Mouse (Mus musculus): ENCODE measurements around the gene Cpeb1. TPM values are rescaled to one million over a fixed set of nuclear protein-coding genes. Genes with fewer than 3 reads are reported as not detected.

Cpeb1 gene
- total RNA-seq, 2 experiments from 2014 or later: 8.5 to 11.5 TPM

DNA sequence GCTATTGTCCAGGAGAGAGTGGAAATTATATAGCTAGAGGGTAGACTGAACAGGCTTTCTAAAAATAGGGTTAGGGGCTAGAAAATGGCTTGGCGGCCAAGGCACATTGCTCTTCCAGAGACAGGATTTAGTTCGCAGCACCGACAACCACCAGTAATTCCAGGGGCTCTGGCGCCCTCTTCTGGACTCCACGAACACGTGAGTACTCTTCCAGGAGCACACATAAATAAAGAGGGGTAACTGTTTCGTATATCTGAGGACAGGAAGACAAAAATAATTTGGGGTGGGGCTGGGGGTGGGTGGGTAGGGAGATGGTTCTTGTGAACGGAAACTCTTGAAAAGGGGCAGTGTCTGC lies 118.9 kb downstream of the Cpeb1 start:
- peak; percentile 59 for DNase-seq
- intact Hi-C loops (cut with DNase I; ENCODE audit: low total_unique reads): loop anchor here (5.0 to 10.0 kb wide), 2 partner anchors 129 to 452 kb away; no protein-coding TSS in a partner anchor

DNA sequence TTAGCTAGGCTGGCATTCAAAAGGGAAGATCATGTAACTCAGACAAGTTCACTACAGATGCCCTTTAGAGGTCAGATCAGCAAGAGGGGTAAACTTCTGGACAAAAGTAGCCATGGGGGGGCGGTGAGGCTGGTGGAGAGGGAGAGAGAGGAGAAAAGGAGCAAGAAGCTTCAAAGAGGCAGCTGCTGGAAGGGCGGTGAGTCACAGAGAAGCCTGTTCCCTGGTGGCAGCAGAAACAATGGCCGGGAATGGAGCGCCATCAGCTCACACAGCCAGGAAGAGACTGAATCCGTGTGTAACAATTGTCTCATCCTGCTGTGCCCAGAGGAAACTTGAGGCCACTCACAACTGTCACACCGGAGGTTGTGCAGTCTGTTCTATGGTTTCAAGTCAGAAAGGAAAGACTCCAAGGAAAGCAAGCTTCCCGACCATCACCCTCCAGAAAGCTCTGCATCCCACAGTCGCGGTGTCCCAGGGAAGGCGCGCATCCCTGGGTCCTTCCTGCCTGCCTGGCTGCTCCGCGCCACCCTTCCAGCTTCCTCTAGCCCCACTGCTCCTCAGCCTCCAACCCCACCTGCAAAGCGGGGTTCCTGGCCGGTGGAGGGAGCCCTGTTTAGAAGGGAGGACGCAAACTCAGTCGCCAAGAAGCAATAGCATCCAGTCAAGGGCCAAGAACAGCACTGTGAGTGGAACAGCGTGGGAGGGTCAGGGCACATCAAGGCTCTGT lies 119.4 kb downstream of the Cpeb1 start:
- intact Hi-C loops (cut with DNase I; ENCODE audit: low total_unique reads): loop anchor here (5.0 to 10.0 kb wide), 2 partner anchors 129 to 451 kb away; no protein-coding TSS in a partner anchor
- peak; percentile 43 for DNase-seq

DNA sequence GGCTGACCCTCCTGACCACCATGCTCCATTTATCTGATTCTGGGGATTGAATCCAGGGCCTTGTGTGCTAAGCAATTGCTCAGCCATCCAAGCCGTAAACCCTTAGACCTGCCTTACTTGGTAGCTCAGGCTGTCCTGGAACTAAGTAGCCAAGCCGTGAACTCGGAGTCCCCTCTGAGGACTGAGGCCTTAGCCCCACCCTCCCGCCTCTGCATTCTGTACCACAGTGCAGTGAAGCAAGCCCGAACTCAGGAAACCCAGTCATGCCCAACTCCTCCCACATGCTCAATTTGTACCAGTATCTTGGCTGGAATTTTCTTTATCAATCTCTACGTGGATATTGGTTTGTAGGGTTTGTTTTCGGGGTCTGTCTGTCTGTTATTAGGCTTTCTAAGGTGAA lies 123.4 kb downstream of the Cpeb1 start:
- intact Hi-C loops (cut with DNase I; ENCODE audit: low total_unique reads): loop anchor here (2.0 to 10.0 kb wide), 2 partner anchors 163 to 447 kb away; no protein-coding TSS in a partner anchor
- DNase-seq: no peak

DNA sequence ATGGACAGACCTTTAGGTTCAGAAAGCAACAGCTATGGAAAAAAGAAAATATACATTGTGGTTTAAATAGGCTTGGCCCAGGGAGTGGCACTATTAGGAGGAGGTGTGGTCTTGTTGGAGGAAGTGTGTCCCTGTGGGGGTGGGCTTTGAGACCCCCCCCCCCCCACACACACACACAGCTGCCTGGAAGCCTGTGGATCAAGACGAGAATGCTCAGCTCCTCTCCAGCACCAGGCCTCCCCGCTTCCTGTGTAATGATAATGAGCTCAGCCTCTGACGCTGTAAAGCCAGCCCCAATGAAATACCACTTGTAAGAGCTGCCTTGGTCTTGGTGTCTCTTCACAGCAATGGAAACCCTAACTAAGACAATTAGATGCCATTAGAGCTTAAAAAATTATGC lies 124.5 kb downstream of the Cpeb1 start:
- intact Hi-C loops (cut with DNase I; ENCODE audit: low total_unique reads): loop anchor here (10.0 kb wide), 1 partner anchor 446 kb away; no protein-coding TSS in a partner anchor
- no peak for DNase-seq

DNA sequence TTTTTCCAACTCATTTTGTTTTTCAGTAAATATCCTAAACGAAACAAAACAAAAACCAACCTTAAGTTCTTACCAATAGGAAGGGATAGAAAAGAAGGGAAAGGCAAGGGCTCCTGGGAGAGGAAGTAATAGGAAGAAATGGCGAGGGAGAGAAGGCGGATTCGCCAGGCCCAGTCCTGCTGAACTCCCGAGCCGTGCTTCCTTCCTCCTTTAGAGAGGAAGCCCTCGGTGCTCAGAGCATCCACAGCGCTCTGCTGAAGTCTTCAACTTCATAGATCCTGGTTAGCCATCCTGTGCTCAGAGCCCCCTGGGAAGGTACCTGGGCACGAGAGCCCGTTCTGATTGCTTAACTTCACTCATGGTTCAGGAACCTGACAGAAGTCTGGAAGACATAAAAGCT lies 127.6 kb downstream of the Cpeb1 start:
- no peak for DNase-seq
- intact Hi-C loops (cut with DNase I; ENCODE audit: low total_unique reads): no loop called here

DNA sequence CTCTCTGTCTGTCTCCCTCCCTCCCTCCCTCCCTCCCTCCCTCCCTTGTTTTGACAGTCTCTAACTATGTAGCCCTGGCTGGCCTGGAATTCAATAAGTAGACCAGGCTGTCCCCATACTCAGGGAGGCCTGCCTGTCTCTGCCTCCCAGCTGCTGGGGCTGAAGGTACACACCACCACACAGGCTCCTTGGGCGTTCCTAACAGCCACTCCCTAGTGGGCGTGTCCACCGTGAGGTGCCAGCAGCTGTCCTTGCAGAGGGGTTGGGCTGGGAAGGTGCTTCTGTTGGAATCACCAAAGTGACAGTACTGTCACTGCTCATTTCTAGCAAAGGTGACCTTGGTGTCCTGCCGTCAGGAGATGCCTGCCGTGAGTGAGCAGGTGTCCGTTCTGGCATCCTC lies 128.4 kb downstream of the Cpeb1 start:
- intact Hi-C loops (cut with DNase I; ENCODE audit: low total_unique reads): no loop called here
- DNase-seq: no peak

DNA sequence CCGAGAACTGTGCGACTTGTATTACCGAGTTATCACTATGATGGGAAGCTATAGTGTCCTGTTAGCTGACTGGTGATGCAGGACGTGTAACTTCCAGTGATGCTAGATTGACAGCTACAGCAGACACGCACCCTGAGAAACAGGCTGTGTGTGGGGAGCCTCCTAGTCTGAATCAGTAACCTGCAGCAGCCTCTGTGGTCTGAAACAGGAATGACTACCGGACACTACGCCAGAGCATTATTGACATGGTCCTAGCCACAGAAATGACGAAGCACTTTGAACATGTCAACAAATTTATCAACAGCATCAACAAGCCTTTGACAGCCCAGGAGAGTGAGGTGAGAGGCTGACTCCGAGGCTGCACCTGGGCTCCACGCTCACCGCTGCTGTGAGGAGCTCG lies 129.2 kb downstream of the Cpeb1 start:
- no peak for DNase-seq
- intact Hi-C loops (cut with DNase I; ENCODE audit: low total_unique reads): no loop called here

DNA sequence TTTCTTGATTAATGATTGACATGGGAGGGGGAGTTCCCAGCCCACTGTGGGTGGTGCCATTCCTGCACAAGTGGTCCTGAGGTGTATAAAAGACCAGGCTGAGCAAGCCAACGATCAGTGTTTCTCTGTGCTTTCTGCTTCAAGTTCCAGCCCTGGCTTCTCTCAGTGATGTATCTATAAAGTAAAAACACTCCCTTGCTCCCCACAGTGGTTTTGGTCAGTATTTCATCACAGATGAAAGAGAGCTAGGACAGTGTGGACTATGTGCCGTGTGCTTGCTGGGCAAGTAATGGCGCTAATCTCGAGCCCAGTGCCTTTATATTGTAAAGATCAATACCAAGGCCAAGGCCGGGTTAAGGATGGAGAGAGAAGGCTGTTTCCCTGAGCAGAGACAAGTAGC lies 133.5 kb downstream of the Cpeb1 start:
- DNase-seq: no peak
- intact Hi-C loops (cut with DNase I; ENCODE audit: low total_unique reads): no loop called here

DNA sequence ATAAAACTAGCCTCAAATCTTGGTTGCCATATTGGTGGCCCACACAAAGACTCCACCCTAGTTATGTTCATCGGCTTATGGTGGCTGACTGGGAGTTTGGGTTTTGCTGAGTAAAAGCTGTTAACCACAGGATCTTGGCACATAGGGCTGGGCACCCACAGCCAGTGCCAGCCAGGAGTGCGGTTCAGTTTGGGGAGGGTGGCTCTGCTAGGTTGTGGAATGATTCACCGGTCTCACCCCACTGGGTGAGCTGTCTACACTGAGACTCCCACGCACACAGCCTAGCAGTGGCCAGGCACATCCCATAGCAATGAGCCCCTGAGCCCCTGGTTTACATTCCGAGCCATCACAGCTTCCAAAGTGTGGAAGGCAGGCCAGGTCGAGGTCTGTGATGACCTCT lies 135.5 kb downstream of the Cpeb1 start:
- no peak for DNase-seq
- intact Hi-C loops (cut with DNase I; ENCODE audit: low total_unique reads): no loop called here

DNA sequence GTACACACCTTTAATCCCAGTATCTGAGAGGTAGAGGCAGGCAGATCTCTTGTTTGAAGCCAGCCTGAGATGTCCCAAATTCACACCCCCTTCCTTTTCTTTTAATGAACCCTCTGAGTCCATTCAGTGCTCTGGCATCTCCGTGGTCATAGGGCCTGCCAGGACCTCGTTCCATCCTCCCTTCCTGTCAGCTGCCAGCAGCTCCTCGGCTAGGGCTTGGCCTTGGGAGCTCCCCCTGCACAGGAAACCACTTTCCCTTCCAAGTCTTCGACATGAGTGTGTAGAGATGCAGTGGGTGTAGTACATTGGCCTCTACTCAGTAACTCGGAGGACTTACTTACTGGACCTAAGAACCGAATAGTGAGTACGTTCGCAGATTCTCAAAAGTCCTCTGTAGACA lies 139.7 kb downstream of the Cpeb1 start:
- DNase-seq: no peak

DNA sequence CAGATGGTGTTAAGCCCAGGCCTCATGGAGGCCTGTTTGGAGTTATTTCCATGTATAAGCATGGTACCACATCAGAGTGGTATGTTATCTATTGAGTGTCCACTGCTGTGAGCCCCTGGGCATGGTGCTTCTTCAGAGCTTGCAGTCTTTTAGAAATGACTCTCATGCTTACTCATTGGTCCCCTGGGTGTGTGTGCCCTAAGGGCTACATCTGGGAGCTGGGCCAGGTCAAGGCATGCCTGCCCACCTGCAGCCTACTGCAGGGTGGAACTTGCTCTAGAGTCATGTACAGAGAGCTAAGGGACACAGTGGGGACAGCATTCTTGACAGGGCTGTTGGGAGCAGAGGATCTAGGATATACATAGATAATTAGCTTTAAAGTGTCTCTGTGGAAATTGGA lies 143.7 kb downstream of the Cpeb1 start:
- DNase-seq: no peak
- intact Hi-C loops (cut with DNase I; ENCODE audit: low total_unique reads): no loop called here

More for the DNA sequence above, 139.7 kb downstream of the Cpeb1 start:
- intact Hi-C loops (cut with DNase I; ENCODE audit: low total_unique reads): no loop called here

DNA sequence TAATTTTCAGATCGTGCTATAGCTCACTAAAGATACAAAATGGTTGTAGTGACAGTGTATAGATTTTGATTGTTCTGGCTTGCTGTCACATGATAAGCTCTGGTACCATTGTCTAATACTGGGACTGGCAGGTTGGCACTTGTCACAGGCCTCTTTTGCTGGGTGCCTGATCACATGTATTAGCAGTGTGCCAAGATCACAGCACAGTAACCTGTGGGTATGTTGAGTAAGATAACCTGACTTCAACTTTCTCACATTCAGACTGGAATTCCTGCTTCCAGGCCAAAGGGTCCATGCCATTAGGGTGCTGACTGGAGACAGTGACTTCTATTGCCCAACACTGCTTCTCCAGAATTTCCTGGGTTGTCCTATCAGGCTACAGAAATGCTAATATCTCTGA lies 144.1 kb downstream of the Cpeb1 start:
- intact Hi-C loops (cut with DNase I; ENCODE audit: low total_unique reads): no loop called here
- DNase-seq: no peak

DNA sequence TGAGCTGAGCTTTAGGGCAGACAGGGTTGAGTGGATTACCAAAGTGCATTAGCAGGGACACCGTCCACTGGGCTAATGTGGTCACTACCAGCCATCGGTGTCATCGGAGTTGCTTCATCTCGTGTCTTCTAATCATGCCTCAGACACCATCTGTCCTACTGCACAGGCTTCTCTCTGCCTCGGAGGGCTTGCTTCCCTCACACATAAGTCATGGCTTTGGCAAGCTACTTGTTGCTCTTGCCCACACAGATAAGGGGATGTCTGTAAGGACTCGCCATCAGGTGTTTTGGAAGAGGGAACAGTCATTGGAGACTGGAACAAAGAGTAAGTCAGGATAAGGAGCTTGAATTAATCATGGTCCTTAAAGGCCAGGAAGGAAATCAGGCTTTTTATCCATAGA lies 146.0 kb downstream of the Cpeb1 start:
- intact Hi-C loops (cut with DNase I; ENCODE audit: low total_unique reads): loop anchor here (5.0 kb wide), 1 partner anchor 97 kb away; the partner anchor contains the start of gene Pde8a
- no peak for DNase-seq

DNA sequence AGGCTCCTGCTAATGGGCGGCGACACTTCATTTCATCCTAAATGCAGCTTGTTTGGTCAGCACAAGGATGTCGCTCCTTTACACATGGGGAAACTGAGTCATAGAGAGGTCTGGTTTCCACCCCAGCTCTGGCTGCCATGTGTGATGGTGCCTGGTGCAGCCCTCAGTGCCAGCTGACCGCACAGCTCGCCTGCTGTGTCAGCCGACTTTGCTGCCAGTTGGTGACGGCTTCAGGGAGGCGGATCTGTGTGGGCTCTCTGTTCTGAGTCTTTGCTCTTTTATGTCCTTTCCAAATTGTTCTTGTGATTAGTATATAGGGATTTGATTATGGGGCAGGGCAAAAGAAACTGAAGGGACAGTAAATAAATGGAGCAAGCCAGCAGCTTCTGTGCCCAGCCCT lies 147.5 kb downstream of the Cpeb1 start:
- DNase-seq: no peak
- intact Hi-C loops (cut with DNase I; ENCODE audit: low total_unique reads): loop anchor here (5.0 kb wide), 1 partner anchor 95 kb away; the partner anchor contains the start of gene Pde8a

DNA sequence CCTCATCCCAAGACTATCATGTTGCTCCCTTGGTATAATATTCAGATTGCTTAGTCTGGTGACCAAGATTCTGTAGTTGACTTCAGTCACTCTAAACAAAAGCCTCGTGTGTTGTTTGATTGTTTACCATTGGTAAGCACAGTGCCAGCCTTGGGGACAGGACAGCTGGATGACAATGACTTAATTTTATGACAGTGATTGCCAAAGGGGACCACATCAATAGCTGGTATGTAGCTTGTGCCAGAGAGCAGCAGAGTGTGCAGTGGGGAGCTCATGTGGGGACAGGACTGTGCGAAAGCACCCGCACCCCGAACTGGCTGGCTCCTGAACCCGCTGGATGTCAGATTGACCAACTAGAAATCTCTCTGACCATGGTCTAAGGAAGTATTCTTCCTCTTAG lies 150.6 kb downstream of the Cpeb1 start:
- intact Hi-C loops (cut with DNase I; ENCODE audit: low total_unique reads): loop anchor here (5.0 kb wide), 2 partner anchors 42 to 92 kb away; partner anchors contain the start of gene Pde8a
- no peak for DNase-seq

DNA sequence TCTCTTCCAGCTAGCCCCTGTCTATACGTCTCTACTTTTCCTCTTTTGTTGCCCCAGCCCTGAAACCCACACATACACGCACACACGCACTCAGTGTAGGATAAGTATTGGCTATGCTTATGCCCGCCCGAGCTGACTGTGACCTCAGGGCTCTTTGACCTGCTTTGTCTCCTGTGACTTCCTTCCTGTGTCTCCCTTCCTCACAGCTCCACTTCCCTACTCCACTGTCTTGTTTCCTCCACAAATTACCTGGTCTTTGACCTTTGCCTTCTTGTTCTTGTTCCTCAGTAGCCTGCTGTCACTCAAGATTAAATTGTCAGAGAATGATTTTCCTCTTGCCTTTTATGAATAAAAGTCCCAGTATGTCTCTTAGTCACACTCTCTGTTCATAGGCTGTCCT lies 151.2 kb downstream of the Cpeb1 start:
- intact Hi-C loops (cut with DNase I; ENCODE audit: low total_unique reads): loop anchor here (5.0 kb wide), 1 partner anchor 42 kb away; no protein-coding TSS in a partner anchor
- DNase-seq: no peak

DNA sequence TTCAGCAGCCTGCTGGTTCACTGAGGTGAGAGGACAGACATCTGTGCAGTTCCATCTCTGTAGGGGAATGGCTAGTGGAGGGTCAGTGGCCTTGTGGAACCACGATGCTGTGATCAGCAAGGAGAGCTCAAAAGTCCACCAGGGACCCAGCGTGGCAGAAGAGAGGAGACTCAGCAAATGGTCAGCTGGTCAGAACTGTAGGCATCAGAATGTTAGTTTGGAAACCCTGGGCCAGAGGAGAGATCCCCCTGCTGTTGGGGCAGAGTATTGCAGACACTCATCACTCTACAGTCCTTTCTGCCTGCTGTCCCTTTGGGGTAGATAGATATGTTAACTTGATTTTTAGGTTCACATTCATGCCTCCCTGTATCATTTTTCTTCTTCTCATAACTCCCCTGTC lies 151.6 kb downstream of the Cpeb1 start:
- DNase-seq: no peak
- intact Hi-C loops (cut with DNase I; ENCODE audit: low total_unique reads): loop anchor here (5.0 kb wide), 1 partner anchor 41 kb away; no protein-coding TSS in a partner anchor

DNA sequence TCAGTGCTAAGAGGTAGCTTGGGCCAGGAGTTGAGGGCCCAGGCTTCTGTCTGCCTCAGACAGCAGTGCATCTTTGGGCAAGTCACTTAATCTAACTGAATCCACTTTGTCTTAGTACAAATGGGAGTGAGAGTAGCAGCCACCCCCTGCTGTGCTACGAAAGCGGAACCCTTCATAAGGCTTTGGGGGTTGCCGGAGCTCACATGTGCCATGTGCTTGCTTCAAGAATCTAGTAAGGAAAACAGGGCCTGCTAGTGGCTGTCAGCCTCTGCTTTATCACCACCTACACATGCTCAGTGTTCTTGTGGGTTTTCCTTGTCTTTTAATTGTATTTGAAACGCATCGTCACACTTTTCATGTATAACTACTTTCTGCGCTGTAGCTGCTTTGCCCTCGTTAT lies 153.9 kb downstream of the Cpeb1 start:
- DNase-seq: no peak
- intact Hi-C loops (cut with DNase I; ENCODE audit: low total_unique reads): loop anchor here (5.0 kb wide), 1 partner anchor 39 kb away; no protein-coding TSS in a partner anchor

DNA sequence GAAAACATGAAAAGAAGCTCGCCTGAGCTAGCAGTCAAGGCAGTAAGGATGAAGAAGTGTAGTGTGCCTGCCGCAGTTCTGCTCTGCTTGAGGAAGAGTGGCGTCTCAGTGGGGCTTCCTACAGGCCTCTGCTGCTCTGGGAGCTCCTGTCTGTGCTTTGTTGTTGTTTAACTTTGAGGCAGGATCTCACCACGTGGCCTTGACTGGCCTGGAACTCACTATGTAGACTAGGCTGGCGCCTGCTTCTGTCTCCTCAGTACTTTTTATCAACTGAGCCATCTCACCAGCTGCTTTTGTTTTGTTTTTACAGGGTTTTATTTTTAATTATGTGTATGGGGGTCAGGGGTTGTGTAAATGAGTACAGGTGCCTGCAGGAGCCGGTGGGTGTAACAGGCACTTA lies 157.1 kb downstream of the Cpeb1 start:
- no peak for DNase-seq
- intact Hi-C loops (cut with DNase I; ENCODE audit: low total_unique reads): no loop called here
